In genomic region chr12:8859588-8859987, GRCm38 (mm10) we compare ENCODE assay signal across 19 mouse cellular contexts.
DNase-seq lines count a peak whose midpoint lies in the region; ATAC-seq lines count a peak whose summit lies in the region.
"Had no signal": no experiment of that assay in that cellular context is flagged by ENCODE, and none has a peak within 500 bp of the region (broad histone marks: within the 10 kb centered on the region; RNA-seq: fewer than 3 reads in every experiment).

No protein-coding gene starts in this region.

- H3K4me3 ChIP-seq in heart, embryonic 14.5 days (ENCODE audit: control insufficient read depth in 1 of 2, insufficient read depth in 1 of 2, low read depth in 1 of 2, low read length in 2 of 2) = no peak overlapping the region
- H3K4me3 ChIP-seq in lung, embryonic 16.5 days (ENCODE audit: low read length) = no peak overlapping the region
- no peak overlapping the region for H3K4me3 ChIP-seq in embryonic facial prominence, embryonic 15.5 days (replicated peaks)
- H3K4me3 ChIP-seq in limb, embryonic 15.5 days = no peak overlapping the region
- H3K4me3 ChIP-seq: forebrain, embryonic 13.5 days; liver, embryonic 13.5 days; midbrain, embryonic 12.5 days; myocyte; neural tube, embryonic 15.5 days had no signal

- H3K9ac ChIP-seq in heart, embryonic 14.5 days (ENCODE audit: low read length) = 0 out of 2 replicates have a peak overlapping the region, but pooled peaks have one; percentile 22
- no peak overlapping the region for H3K9ac ChIP-seq in lung, embryonic 16.5 days (ENCODE audit: low read length)
- H3K9ac ChIP-seq in embryonic facial prominence, embryonic 15.5 days = no peak overlapping the region
- H3K9ac ChIP-seq in limb, embryonic 15.5 days = no peak overlapping the region
- H3K9ac ChIP-seq: forebrain, embryonic 13.5 days; liver, embryonic 13.5 days; midbrain, embryonic 12.5 days; neural tube, embryonic 15.5 days had no signal

- intact Hi-C loops in heart, postnatal 25 days (cut with DNase I) = no loop called here

- no peaks in the 10 kb centered on the region for H3K9me3 ChIP-seq in heart, embryonic 14.5 days (ENCODE audit: control insufficient read depth, low read length)
- H3K9me3 ChIP-seq in lung, embryonic 16.5 days (ENCODE audit: control insufficient read depth, low read length) = no peaks in the 10 kb centered on the region
- no peaks in the 10 kb centered on the region for H3K9me3 ChIP-seq in embryonic facial prominence, embryonic 15.5 days (replicated peaks)
- no peaks in the 10 kb centered on the region for H3K9me3 ChIP-seq in limb, embryonic 15.5 days
- H3K9me3 ChIP-seq: forebrain, embryonic 13.5 days; liver, embryonic 13.5 days; midbrain, embryonic 12.5 days; neural tube, embryonic 15.5 days had no signal

- DNase-seq in heart, postnatal 25 days (ENCODE audit: low spot score) = no peak
- no peak for DNase-seq in lung, postnatal 14 days
- no peak for DNase-seq in layer of hippocampus, adult 8-10 months (ENCODE audit: low spot score in 2 of 2)
- no peak for DNase-seq in right cerebral cortex, postnatal 36 days (ENCODE audit: low spot score in 2 of 2)
- DNase-seq: cerebellum, adult 9-10 months; kidney, adult 11 months; layer of hippocampus, adult 9-11 months; liver, embryonic 13.5 days; right cerebral cortex, postnatal 25 days; thymus, postnatal 4 days had no signal

- no peaks in the 10 kb centered on the region for H3K36me3 ChIP-seq in heart, embryonic 14.5 days (ENCODE audit: control insufficient read depth, insufficient read depth, low read length)
- H3K36me3 ChIP-seq in lung, embryonic 16.5 days (ENCODE audit: control insufficient read depth, insufficient read depth, low read length) = no peaks in the 10 kb centered on the region
- no peaks in the 10 kb centered on the region for H3K36me3 ChIP-seq in embryonic facial prominence, embryonic 15.5 days
- no peaks in the 10 kb centered on the region for H3K36me3 ChIP-seq in limb, embryonic 15.5 days
- H3K36me3 ChIP-seq: liver, embryonic 13.5 days; midbrain, embryonic 12.5 days; neural tube, embryonic 15.5 days had no signal

- ATAC-seq in heart, embryonic 14.5 days (ENCODE audit: insufficient number of reproducible peaks, insufficient read depth, low FRiP score, low read depth) = no peak
- ATAC-seq in lung, embryonic 16.5 days (ENCODE audit: low read depth) = 0 out of 2 replicates have a peak, but pooled peaks have one; percentile 27
- peak; percentile 41; the same call in 1 of the 2 replicates for ATAC-seq in embryonic facial prominence, embryonic 15.5 days (ENCODE audit: insufficient number of reproducible peaks, low FRiP score, low TSS enrichment, low read depth)
- no peak for ATAC-seq in limb, embryonic 15.5 days (ENCODE audit: insufficient number of reproducible peaks, low FRiP score, low TSS enrichment, low read depth)
- ATAC-seq: forebrain, embryonic 13.5 days had no signal

- 31% methylated on average over 4 of the region's 4 CpGs for WGBS in heart, embryonic 14.5 days
- WGBS in lung, embryonic 16.5 days = 46% methylated on average over 4 of the region's 4 CpGs
- WGBS in embryonic facial prominence, embryonic 15.5 days = 51% methylated on average over 4 of the region's 4 CpGs
- 56% methylated on average over 4 of the region's 4 CpGs for WGBS in limb, embryonic 15.5 days

- H3K4me1 ChIP-seq in heart, embryonic 14.5 days (ENCODE audit: control insufficient read depth in 2 of 2, insufficient read depth in 2 of 2, low read length in 2 of 2) = peaks cover 29 to 39% of the 10 kb centered on the region in 2 experiments
- H3K4me1 ChIP-seq in lung, embryonic 16.5 days (replicated peaks; ENCODE audit: control insufficient read depth, insufficient read depth, low read length) = peaks cover 4% of the 10 kb centered on the region
- peaks cover 31% of the 10 kb centered on the region for H3K4me1 ChIP-seq in embryonic facial prominence, embryonic 15.5 days
- H3K4me1 ChIP-seq in limb, embryonic 15.5 days = peaks cover 40% of the 10 kb centered on the region
- H3K4me1 ChIP-seq: forebrain, embryonic 13.5 days; liver, embryonic 13.5 days; midbrain, embryonic 12.5 days had no signal

- H3K27ac ChIP-seq in heart, embryonic 14.5 days (replicated peaks in 1 of 2; ENCODE audit: control insufficient read depth in 1 of 2, insufficient read depth in 1 of 2, low read depth in 2 of 2, low read length in 2 of 2) = peak overlapping the region; percentile 40 to 67
- H3K27ac ChIP-seq in lung, embryonic 16.5 days (ENCODE audit: low read length) = no peak overlapping the region
- peak overlapping the region; percentile 68; the same call in 1 of the 2 replicates for H3K27ac ChIP-seq in embryonic facial prominence, embryonic 15.5 days (replicated peaks)
- peak overlapping the region; percentile 61; the same call in 1 of the 2 replicates for H3K27ac ChIP-seq in limb, embryonic 15.5 days
- H3K27ac ChIP-seq: forebrain, embryonic 13.5 days; hindbrain, embryonic 14.5 days; liver, embryonic 13.5 days; midbrain, embryonic 12.5 days; neural tube, embryonic 15.5 days had no signal

- H3K4me2 ChIP-seq in heart, embryonic 14.5 days (ENCODE audit: low read length) = peak overlapping the region; percentile 24; the same call in 1 of the 2 replicates
- no peak overlapping the region for H3K4me2 ChIP-seq in lung, embryonic 16.5 days (ENCODE audit: low read depth, low read length)
- no peak overlapping the region for H3K4me2 ChIP-seq in embryonic facial prominence, embryonic 15.5 days (replicated peaks)
- no peak overlapping the region for H3K4me2 ChIP-seq in limb, embryonic 15.5 days
- H3K4me2 ChIP-seq: forebrain, embryonic 13.5 days; hindbrain, embryonic 14.5 days; liver, embryonic 13.5 days; midbrain, embryonic 12.5 days; neural tube, embryonic 15.5 days had no signal

- H3K27me3 ChIP-seq in heart, embryonic 14.5 days (ENCODE audit: control insufficient read depth, insufficient read depth, low read length) = no peaks in the 10 kb centered on the region
- H3K27me3 ChIP-seq in lung, embryonic 16.5 days (ENCODE audit: control insufficient read depth, insufficient read depth, low read depth, low read length) = no peaks in the 10 kb centered on the region
- H3K27me3 ChIP-seq in embryonic facial prominence, embryonic 15.5 days = no peaks in the 10 kb centered on the region
- no peaks in the 10 kb centered on the region for H3K27me3 ChIP-seq in limb, embryonic 15.5 days
- H3K27me3 ChIP-seq: forebrain, embryonic 13.5 days; midbrain, embryonic 12.5 days; neural tube, embryonic 15.5 days had no signal

Comparison
In these comparisons a context has a peak if more than half of its experiments do, and no peak if none do; other contexts are left out.
1. ATAC-seq: peak in lung, embryonic 16.5 days (single experiment) and embryonic facial prominence, embryonic 15.5 days (single experiment); none in heart, embryonic 14.5 days (single experiment) and limb, embryonic 15.5 days (single experiment).